Comparison of ENCODE assay signal across 9 mouse cellular contexts in the genomic region with DNA sequence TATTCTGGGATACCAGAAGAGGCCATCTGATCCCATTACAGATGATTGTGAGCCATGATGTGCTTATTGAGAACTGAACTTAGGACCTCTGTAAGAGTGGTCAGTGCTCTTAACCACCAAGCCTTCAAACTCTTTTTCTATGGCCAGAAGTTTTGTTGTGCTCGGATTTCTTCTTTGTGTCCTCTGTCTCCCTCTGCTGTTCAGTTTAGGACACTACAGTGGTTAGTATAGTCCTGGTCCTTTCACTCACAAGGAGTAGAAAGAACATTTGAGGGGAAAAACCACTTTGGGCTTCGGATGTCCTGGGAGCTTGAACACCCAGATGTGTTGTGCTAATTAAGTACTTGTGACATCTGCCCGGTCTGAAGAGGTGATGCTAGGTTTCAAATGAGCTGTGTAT.
DNase-seq lines count a peak whose midpoint lies in the region; ATAC-seq and TF ChIP-seq lines count a peak whose summit lies in the region.
"Had no signal": no experiment of that assay in that cellular context is flagged by ENCODE, and none has a peak within 500 bp of the region (broad histone marks: within the 10 kb centered on the region; RNA-seq: fewer than 3 reads in every experiment).

No protein-coding gene starts in this region.

- H3K4me1 ChIP-seq in lung, embryonic 14.5 days (ENCODE audit: insufficient read depth): no peaks in the 10 kb centered on the region
- H3K4me1 ChIP-seq: neural tube, embryonic 13.5 days had no signal

- no peaks in the 10 kb centered on the region for H3K27me3 ChIP-seq in lung, embryonic 14.5 days (ENCODE audit: insufficient read depth, low read length)
- H3K27me3 ChIP-seq: neural tube, embryonic 13.5 days had no signal

- no peak overlapping the region for H3K4me2 ChIP-seq in lung, embryonic 14.5 days
- H3K4me2 ChIP-seq: neural tube, embryonic 13.5 days had no signal

- H3K27ac ChIP-seq in lung, embryonic 14.5 days (ENCODE audit: low read depth): no peak overlapping the region
- H3K27ac ChIP-seq: neural tube, embryonic 13.5 days had no signal

- peak; percentile 47 for TF ChIP-seq CTCF in lung, embryonic 14.5 days (IDR thresholded peaks at IDR 0.05; ENCODE audit: low read depth)

- no peak for ATAC-seq in lung, embryonic 14.5 days (ENCODE audit: insufficient read depth)

- no peak overlapping the region for H3K9ac ChIP-seq in lung, embryonic 14.5 days
- H3K9ac ChIP-seq: neural tube, embryonic 13.5 days had no signal

- no peak overlapping the region for H3K4me3 ChIP-seq in lung, embryonic 14.5 days (ENCODE audit: low read depth, low read length)
- H3K4me3 ChIP-seq: neural tube, embryonic 13.5 days had no signal

- H3K9me3 ChIP-seq in lung, embryonic 14.5 days (ENCODE audit: low read depth, low read length): no peaks in the 10 kb centered on the region

- peak; percentile 33 to 34 for DNase-seq in cerebellum, postnatal 14 days
- DNase-seq in cerebellum, adult 9-11 months: no peak
- peak; percentile 59 for DNase-seq in lung, embryonic 14.5 days
- DNase-seq in lung, postnatal 4 days: no peak
- peak; percentile 8 for DNase-seq in embryo, embryonic 11.5 days (ENCODE audit: low read depth, low spot score)
- DNase-seq in mesoderm, embryonic 11.5 days (ENCODE audit: low read depth, low spot score): peak; percentile 44
- no peak for DNase-seq in urinary bladder, adult 2 months (ENCODE audit: low spot score)
- no peak for DNase-seq in ovary, postnatal 10 days (ENCODE audit: low spot score)

- no peaks in the 10 kb centered on the region for H3K36me3 ChIP-seq in lung, embryonic 14.5 days (ENCODE audit: insufficient read depth)
- H3K36me3 ChIP-seq: neural tube, embryonic 13.5 days had no signal

- WGBS in lung, embryonic 14.5 days: 51% methylated on average over 3 of the region's 3 CpGs

Comparison
In these comparisons a context has a peak if more than half of its experiments do, and no peak if none do; other contexts are left out.
1. DNase-seq: peak in cerebellum, postnatal 14 days (2 of 2), lung, embryonic 14.5 days (single experiment), embryo, embryonic 11.5 days (single experiment) and mesoderm, embryonic 11.5 days (single experiment); none in cerebellum, adult 9-11 months (single experiment), lung, postnatal 4 days (0 of 2), urinary bladder, adult 2 months (single experiment) and ovary, postnatal 10 days (single experiment).